Mouse (Mus musculus) embryonic facial prominence, embryonic 11.5 days (tissue): ENCODE data around the gene Fgfr2. TPM values are rescaled to one million over a fixed set of nuclear protein-coding genes. Genes with fewer than 3 reads are reported as not detected.

Experiments used
- ATAC-seq: fragments of 200-750 bp; cut with Nextera tagmentation; replicated peaks from 2 replicates; pipeline ENCODE4 v1.8.0; 2017; ENCODE audit warnings: low read depth; ENCODE audit not compliant: insufficient number of reproducible peaks, low FRiP score, low TSS enrichment
- DNase-seq: peaks from one replicate; pipeline ENCODE4 v3.0.0-alpha.2; 2015; ENCODE audit warnings: low spot score
- H3K27ac ChIP-seq: fragments of 300-500 bp; sonication (generic); replicated peaks from 2 replicates; pipeline ENCODE4 v1.5.1; 2014; ENCODE audit warnings: mild to moderate bottlenecking, low read depth, low read length, control low read depth
- H3K27me3 ChIP-seq: fragments of 300-500 bp; sonication (generic); 2 replicates; pipeline ENCODE4 v1.6.1; 2014; ENCODE audit warnings: mild to moderate bottlenecking, low read length, moderate library complexity, mixed read lengths; ENCODE audit not compliant: control insufficient read depth, insufficient read depth
- H3K36me3 ChIP-seq: fragments of 300-500 bp; sonication (generic); replicated peaks from 2 replicates; pipeline ENCODE4 v1.6.1; 2014; ENCODE audit warnings: low read depth, mild to moderate bottlenecking, low read length, moderate library complexity, mixed read lengths; ENCODE audit not compliant: control insufficient read depth, insufficient read depth
- H3K4me1 ChIP-seq: fragments of 300-500 bp; sonication (generic); 2 replicates; pipeline ENCODE4 v1.6.1; 2014; ENCODE audit warnings: low read length, mixed read lengths; ENCODE audit not compliant: control insufficient read depth, insufficient read depth
- H3K4me2 ChIP-seq: fragments of 300-500 bp; sonication (generic); 2 replicates; pipeline ENCODE4 v1.6.1; 2014; ENCODE audit warnings: low read depth, mild to moderate bottlenecking, control low read depth, low read length, moderate library complexity
- H3K4me3 ChIP-seq: fragments of 300-500 bp; sonication (generic); 2 replicates; pipeline ENCODE4 v1.5.1; 2014; ENCODE audit warnings: low read depth, low read length, control low read depth
- H3K9ac ChIP-seq: fragments of 300-500 bp; sonication (generic); replicated peaks from 2 replicates; pipeline ENCODE4 v1.6.1; 2014; ENCODE audit warnings: mild to moderate bottlenecking, control low read depth, low read length
- H3K9me3 ChIP-seq: fragments of 300-500 bp; sonication (generic); replicated peaks from 2 replicates; pipeline ENCODE4 v1.6.1; 2016; ENCODE audit warnings: mild to moderate bottlenecking, low read length, inconsistent platforms, mixed read lengths; ENCODE audit not compliant: control insufficient read depth
- WGBS: fragments of 180-500 bp; shearing (Covaris S2); extraction: QIAGEN DNeasy Blood & Tissue Kit; methylation state at CpG from one replicate; pipeline ENCODE4 v1.1.7; 2014; 5-methylcytosine and 5-hydroxymethylcytosine counted together
- polyA plus RNA-seq: library from polyadenylated mRNA; unstranded; fragments of >200 nt; fragmentation: Nextera tagmentation; extraction: Ambion mirVana; gene quantifications from 2 replicates; pipeline ENCODE4 v1.2.1, GENCODE M21; 2014

Gene Fgfr2
- polyA plus RNA-seq, 1 experiment from 2014 or later, result 75.6 TPM

GRCm38 (mm10) chr7:130519096-130520048 lies 2603.8 kb downstream of the Fgfr2 start:
- ATAC-seq, result peak; percentile 98
- Histone ChIP-seq H3K9me3 (no peaks in the 10 kb centered on the region), H3K27me3 (no peaks in the 10 kb centered on the region), H3K4me1 (no peaks in the 10 kb centered on the region), H3K4me2 (peak overlapping the region; percentile 78), H3K27ac (peak overlapping the region; percentile 95), H3K36me3 (no peaks in the 10 kb centered on the region; the same call in 1 of the 2 replicates), H3K4me3 (peak overlapping the region; percentile 88), H3K9ac (peak overlapping the region; percentile 93)
- under 1% methylated on average over 86 of the region's 90 CpGs for WGBS
- DNase-seq, result peak; percentile 99

- Histone ChIP-seq H3K9ac (peak overlapping the region; percentile 93), H3K27me3 (no peaks in the 10 kb centered on the region), H3K4me2 (peak overlapping the region; percentile 78), H3K9me3 (no peaks in the 10 kb centered on the region), H3K4me3 (peak overlapping the region; percentile 88), H3K36me3 (no peaks in the 10 kb centered on the region; the same call in 1 of the 2 replicates), H3K4me1 (no peaks in the 10 kb centered on the region), H3K27ac (peak overlapping the region; percentile 95)
- no peak for DNase-seq
- no peak for ATAC-seq
- 38% methylated on average over 26 of the region's 26 CpGs for WGBS
These were observed 2604.7 kb downstream of the Fgfr2 start for GRCm38 (mm10) chr7:130518213-130519095.

GRCm38 (mm10) chr7:130510243-130510642 lies 2612.9 kb downstream of the Fgfr2 start:
- no peaks in the 10 kb centered on the region for H3K9me3 ChIP-seq
- no peaks in the 10 kb centered on the region for H3K27me3 ChIP-seq
- H3K4me3 ChIP-seq, result no peak overlapping the region
- WGBS, result 94% methylated on average over 5 of the region's 5 CpGs
- H3K36me3 ChIP-seq, result no peaks in the 10 kb centered on the region; the same call in 1 of the 2 replicates
- no peaks in the 10 kb centered on the region for H3K4me1 ChIP-seq
- no peak overlapping the region for H3K27ac ChIP-seq
- H3K4me2 ChIP-seq, result no peak overlapping the region
- H3K9ac ChIP-seq, result no peak overlapping the region
- ATAC-seq, result no peak
- no peak for DNase-seq

- no peaks in the 10 kb centered on the region for H3K9me3 ChIP-seq
- H3K27ac ChIP-seq, result no peak overlapping the region
- H3K36me3 ChIP-seq, result no peaks in the 10 kb centered on the region; the same call in none of the 2 replicates
- DNase-seq (no peak), ATAC-seq (no peak)
- no peak overlapping the region for H3K4me3 ChIP-seq
- H3K9ac ChIP-seq, result no peak overlapping the region
- no peaks in the 10 kb centered on the region for H3K27me3 ChIP-seq
- WGBS, result 95% methylated on average over 5 of the region's 5 CpGs
- H3K4me2 ChIP-seq, result no peak overlapping the region
- H3K4me1 ChIP-seq, result no peaks in the 10 kb centered on the region
These were observed 2620.1 kb downstream of the Fgfr2 start for GRCm38 (mm10) chr7:130503006-130503405.

GRCm38 (mm10) chr7:130501499-130501898 lies 2621.7 kb downstream of the Fgfr2 start:
- no peaks in the 10 kb centered on the region for H3K4me1 ChIP-seq
- ATAC-seq, result no peak
- no peak for DNase-seq
- H3K36me3 ChIP-seq, result no peaks in the 10 kb centered on the region; the same call in none of the 2 replicates
- no peak overlapping the region for H3K27ac ChIP-seq
- H3K9ac ChIP-seq, result no peak overlapping the region
- H3K4me3 ChIP-seq, result no peak overlapping the region
- no peak overlapping the region for H3K4me2 ChIP-seq
- WGBS, result 63% methylated on average over 1 of the region's 1 CpGs
- no peaks in the 10 kb centered on the region for H3K9me3 ChIP-seq
- H3K27me3 ChIP-seq, result no peaks in the 10 kb centered on the region

- DNase-seq, result no peak
- Histone ChIP-seq H3K27me3 (no peaks in the 10 kb centered on the region), H3K9ac (no peak overlapping the region), H3K4me1 (no peaks in the 10 kb centered on the region), H3K36me3 (no peaks in the 10 kb centered on the region), H3K4me2 (no peak overlapping the region), H3K9me3 (no peaks in the 10 kb centered on the region), H3K4me3 (no peak overlapping the region), H3K27ac (no peak overlapping the region)
- ATAC-seq, result no peak
- WGBS, result 84% methylated on average over 3 of the region's 3 CpGs
These were observed 2629.8 kb downstream of the Fgfr2 start for GRCm38 (mm10) chr7:130493346-130493745.

GRCm38 (mm10) chr7:130492026-130492425 lies 2631.1 kb downstream of the Fgfr2 start:
- H3K4me1 ChIP-seq, result no peaks in the 10 kb centered on the region
- DNase-seq, result no peak
- no peaks in the 10 kb centered on the region for H3K27me3 ChIP-seq
- no peak overlapping the region for H3K4me3 ChIP-seq
- H3K36me3 ChIP-seq, result no peaks in the 10 kb centered on the region
- no peaks in the 10 kb centered on the region for H3K9me3 ChIP-seq
- H3K9ac ChIP-seq, result no peak overlapping the region
- no peak overlapping the region for H3K27ac ChIP-seq
- ATAC-seq, result no peak
- no peak overlapping the region for H3K4me2 ChIP-seq
